Mouse (Mus musculus) spleen, adult 12 weeks (tissue): ENCODE measurements around the gene Xrcc6.
"Not testable (repeated sequence)": the region's sequence is repeated elsewhere in the genome, so short reads cannot be mapped to it uniquely, and the experiment has no call there.

Experiments used
- DNase-seq: peaks from one replicate; pipeline ENCODE4 v3.0.0; 2022; ENCODE audit warnings: low spot score

The Xrcc6 gene

DNA sequence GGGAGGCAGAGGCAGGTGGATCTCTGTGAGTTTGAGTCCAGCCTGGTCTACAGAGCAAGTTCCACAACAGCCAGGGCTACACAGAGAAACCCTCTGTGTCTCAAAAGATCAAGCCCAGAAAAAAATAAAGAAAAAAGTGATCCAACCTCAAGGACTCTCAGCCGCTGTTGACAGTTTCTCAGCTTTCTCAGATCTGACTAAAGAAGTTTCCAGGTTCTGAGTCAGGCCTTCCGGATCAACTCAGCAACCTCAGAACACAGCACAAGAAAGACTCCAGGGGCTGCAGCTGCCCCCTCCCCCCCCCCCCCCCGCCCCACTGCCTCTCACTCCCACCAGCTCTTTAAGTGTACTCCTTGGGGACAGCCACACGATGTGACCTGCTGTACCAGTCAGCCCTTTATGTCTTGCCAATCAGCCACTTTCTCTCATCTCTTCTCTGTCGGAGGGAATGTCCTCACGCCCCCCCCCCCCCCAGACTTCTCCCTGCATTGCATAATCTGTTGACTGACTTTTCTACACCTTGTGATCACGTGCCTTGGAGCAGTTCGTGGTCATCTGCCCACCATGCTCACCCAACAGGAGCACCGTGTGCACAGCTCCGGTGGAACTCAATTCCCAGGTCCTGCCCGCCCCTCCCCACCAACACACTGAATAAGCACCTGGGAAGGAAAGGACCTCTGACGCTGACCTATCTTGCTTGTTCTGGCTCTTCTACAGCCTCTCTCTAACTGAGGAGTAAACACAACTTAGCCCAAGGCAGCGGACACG is 21.4 kb upstream of the Xrcc6 start:
- DNase-seq: no peak

DNA sequence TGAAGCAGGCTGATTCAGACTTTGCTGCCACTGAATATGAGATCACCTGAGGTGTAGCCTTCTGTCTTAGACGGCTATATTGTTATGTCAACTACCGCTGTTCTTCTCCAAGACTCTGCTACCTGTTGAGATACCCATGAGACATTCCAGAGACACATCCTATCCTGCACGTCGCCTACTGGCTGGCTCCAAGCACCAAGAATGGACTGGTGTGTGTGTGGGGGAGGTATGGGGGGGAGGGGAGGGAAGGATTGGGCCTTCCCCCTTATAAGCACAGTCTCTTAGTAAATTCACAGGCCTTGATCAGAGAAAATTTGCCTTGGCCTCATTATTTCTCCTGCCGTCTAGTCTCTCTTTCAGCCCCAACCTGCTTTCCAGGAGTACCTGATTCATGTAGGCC is 19.8 kb upstream of the Xrcc6 start:
- no peak for DNase-seq

DNA sequence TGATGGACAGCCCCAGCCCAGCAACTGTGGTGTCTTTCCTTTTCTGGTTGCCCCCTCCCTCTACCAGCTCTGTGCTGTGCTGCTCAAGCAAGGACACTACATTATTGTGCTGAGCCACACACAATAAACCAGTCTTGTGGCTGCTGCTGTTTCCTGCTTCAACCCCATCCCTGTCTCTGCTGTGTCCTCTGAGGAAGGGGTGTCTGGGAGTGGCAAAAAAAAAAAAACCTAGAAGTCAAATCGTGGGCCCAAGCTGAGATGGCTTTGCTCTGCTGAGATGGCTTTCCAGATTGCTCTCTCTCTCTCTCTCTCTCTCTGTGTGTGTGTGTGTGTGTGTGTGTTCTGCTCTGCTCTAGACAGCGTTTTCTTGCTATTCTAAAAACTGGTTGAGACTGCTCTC is 19.2 kb upstream of the Xrcc6 start:
- DNase-seq: no peak

DNA sequence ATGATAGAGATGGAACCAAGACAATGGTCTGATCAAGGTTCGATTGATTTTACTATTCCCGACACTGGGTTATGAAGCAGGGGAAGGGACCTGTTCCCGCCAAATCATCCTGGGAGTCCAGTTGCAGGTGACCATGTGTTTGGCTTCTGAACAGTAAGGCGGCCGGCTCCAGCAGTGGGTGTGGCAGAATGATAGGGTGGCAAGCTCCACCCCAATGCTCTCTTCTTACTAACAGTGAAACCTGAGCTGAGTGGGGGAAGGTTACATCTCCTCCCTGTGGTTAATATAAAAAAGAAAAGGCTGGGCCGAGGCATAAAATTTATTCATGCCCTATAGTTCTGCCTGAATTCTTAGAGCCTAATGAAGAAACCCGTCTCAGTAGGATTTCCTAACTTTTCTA is 18.5 kb upstream of the Xrcc6 start:
- peak; percentile 15 for DNase-seq

DNA sequence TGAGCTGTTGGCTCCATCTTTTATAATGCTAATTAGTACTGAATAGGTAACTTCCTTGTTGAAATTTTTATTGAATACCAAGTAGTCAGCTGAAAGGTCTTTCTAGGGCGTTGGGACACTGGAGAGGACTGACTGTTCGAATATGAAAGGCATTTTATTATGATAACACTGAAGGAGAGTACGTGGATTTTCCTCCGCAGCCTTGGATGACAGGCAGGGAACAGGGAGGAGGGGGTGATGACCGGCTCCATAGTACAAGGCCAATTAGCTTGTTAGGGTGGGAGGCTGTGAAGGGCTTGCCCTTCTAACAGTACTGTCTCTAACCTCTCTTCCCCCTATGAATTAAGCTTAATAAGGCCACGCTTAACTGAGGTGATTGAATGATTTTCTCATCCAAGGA is 18.0 kb upstream of the Xrcc6 start:
- not testable (repeated sequence) for DNase-seq

DNA sequence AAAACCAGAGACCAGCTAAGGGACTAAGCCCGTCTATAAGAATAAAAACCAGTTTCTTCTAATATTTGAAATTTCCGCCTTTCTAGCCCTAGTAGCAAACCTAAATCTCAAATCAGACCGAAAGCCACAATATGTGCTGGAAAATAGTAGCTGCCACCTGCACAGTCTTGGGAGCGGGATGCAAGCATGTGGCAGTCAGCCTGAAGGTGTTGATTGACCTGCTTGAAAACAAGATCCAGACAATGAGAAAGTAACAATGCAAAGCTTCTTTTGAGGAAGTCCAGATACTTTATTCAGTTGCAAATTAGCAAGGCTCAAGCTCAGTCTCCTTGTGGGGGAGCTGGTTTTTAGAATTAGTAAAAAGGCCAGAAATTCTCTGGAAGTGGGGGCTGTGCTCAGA is 17.1 kb upstream of the Xrcc6 start:
- DNase-seq: not testable (repeated sequence)

DNA sequence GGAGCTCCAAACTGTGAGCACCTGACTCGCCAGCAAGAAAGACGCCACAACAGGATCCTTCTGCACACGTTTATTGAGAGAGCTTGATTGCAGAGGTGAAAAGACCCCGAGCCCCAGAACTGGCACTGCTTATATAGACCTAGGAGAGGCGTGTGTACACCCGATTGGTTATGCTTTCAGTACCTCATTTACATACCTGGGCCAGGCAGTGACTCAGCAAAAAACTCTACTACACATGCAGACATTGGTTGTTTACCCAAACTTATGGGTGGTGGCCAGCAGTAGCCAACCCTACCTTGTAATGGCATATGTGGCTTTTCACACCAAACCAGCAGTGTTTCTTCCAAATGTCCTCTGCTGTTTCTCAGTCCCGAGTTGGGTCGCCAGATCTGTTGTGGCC is 12.5 kb upstream of the Xrcc6 start:
- DNase-seq: not testable (repeated sequence)

DNA sequence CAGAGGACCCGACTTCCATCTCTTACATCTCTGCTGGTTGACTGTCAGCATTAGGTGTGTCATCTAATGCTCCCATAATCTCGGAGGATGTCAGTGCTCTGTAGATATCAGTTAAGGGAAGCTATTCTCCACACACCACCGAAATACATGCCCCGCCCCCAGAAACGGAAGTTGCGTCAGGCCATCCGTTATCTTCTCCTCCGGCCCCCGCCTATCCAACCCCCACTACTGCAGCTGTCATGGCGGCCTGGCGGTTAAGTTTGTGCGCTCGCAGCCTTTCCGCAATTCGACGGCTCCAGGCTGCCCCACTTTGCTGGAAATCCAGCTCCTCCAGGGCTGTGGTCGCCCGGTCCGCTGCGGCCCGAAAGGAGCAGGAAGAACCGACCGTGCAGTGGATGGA is 7.3 kb upstream of the Xrcc6 start, which contains the start of gene 1700029P11Rik:
Gene 1700029P11Rik, plus strand, starts transcription at position 220 of the 400 bp plus-strand sequence.
- DNase-seq: no peak

DNA sequence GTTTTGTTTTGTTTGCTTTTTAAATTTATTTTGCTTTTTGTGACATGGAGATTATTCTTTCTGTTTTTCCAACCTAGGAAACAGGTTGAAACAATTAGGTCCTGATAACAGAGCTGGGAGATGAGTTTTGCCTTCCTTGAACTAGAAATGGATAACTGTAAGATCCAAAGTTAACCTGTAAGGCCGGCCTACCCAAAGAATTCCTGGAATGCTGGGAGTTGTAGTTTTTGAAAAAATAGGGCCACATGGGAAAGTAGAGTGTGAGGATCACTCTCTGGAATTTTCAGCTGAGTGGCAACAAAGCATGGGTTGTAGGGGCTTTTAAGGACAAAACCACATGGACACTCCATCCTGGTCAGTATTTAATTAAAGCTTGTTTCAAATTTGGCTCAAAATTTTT is 5.5 kb upstream of the Xrcc6 start:
- no peak for DNase-seq

DNA sequence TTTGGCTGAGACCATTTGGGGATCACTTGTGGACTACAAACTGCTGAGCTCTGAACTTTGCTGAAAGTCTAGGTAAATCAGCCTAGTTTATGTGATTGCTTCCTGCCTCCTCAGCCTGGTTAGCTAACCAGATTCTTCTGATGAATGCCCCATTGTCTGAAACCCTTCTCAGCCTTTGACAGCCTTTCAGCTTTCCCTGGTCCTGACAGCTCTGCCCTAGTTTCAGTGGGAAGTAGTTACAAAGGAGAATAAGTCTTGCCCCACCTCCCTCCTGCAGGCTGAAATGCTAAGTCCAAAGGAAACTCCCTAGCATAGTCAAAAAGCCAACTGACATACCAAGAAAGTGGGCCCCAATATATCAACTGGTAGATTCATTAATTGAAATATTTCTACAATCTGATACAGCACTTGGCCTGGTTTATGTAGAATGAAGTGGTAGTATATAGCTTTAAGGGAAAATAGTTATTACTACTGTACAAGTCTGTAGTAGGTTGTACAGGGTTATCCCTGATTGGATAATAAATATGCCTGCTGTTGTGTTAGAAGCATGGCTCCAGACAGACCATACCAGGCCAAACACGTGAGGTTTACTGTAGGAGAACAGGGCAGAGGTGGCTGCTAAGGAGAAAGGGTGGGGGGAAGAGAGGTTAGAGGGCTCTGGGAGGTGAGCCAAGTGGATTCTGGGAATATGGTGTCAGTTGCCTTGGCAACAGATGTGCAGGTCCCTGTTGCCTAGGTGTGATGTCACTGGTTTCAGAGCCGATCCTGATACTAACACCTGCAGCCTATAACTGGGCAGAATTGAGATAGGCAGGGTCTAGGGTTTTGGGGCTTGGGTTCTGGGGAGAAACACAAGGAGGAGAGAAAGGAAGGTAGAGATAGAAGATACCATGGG is 2.1 kb upstream of the Xrcc6 start:
- DNase-seq: no peak

DNA sequence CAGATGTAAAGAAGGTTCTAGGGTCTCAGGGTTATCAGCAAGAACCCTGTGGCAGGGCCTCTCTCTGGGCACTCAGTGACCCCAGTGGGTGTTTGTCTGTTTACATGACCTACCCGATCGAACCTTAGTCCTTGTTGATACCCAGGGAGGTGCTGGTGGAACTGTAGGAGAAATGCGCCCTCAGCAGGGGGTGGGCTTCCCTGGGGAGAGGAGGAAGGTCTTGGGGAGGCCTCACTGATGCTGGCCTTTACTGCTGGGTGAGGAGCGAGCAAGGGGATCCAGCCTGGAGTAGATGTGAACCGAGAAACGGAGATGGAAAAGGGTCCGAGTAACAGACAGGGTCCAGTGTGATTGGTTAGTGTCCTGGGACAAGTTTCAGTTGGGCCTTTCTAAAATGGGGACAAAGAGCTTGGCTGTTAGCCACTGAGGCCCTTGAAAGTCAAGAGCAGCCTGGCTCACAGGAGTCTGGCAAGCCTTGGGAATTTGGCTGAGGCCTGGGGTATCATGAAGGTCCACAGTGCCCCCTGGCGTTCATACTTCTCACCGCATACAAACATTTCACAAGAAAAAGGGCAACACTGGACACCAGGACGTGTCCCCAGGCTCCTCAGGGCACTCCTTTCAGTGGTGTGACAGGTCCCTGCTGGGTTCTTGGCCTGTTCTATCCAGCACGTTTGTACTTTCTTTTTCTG is 1.9 kb downstream of the Xrcc6 start:
- peak; percentile 65 for DNase-seq

DNA sequence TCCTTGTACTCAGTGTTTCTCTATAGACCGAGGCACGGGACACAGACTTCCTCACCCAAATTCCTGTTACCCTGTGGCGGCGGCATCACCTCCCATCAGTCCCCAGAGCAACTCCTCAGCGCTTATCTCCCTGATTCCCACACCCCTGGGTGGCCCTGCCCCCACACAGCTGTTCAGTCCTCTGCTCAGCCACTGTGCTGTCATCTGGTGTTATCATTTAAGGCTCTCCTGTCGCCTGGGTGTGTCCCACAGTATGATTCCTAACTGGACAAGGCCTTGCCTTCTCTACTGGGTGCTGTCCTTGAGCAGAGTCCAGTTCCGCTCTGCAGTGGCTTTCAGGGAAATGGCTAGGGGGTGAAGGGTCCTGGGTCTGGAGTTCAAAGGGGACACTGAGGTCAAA is 2.9 kb downstream of the Xrcc6 start:
- DNase-seq: peak; percentile 56

DNA sequence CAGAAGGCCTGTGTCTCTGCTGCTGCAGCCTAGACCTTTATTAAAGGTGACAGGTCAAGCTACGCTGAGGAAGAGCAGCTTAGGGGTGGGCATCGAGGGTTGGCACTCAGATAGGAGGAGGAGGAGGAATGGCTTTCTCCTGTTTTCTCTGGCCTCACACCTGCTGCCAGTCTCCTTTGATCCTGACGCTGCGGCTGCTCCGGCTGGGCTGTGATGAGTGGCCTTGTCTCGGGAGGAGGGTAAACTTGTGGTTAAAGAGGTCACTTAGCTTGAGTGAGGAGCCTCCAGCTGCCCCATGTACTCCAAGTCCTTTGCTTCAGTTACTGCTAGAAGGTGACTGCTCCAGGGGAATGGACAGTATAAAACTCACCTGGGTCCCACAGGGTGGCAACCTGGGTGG is 6.4 kb downstream of the Xrcc6 start:
- no peak for DNase-seq

DNA sequence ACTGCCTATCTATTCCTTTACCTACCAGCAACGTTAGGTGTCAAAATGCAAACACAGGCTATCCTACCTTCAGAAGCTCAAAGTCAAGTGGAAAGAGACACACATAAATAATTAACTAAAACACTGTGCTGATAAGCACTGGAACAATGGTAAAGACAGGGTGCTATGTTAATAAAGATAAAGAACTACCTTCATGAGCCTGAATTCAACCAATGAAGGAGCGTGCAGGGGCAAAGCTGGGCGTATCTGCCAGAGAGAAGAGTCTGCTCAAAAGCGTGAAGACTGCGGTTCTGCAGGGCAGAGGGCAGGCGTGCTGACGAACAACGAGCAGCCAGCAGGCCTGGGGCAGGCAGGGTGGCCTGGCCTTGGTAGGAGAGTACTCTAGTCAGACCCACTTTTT is 16.6 kb downstream of the Xrcc6 start:
- no peak for DNase-seq

DNA sequence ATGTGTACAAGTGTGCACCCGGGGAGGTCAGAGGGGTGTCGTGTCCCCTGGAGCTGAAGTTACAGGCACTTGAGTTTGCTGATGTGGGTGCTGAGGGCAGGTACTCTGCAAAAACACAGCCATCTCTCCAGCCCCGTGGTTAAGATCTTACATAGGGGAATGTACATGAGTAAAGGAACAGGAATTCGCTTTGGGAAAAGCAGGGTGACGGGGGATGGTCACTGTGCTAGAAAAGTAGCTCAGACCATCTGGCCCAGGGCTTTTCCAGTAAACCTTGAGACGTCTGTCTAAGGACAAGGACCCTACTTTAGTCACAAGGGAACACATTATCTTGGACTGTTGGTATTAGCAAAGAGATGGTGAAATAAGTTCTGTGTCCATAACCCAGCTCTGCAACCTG is 24.3 kb downstream of the Xrcc6 start:
- DNase-seq: no peak

DNA sequence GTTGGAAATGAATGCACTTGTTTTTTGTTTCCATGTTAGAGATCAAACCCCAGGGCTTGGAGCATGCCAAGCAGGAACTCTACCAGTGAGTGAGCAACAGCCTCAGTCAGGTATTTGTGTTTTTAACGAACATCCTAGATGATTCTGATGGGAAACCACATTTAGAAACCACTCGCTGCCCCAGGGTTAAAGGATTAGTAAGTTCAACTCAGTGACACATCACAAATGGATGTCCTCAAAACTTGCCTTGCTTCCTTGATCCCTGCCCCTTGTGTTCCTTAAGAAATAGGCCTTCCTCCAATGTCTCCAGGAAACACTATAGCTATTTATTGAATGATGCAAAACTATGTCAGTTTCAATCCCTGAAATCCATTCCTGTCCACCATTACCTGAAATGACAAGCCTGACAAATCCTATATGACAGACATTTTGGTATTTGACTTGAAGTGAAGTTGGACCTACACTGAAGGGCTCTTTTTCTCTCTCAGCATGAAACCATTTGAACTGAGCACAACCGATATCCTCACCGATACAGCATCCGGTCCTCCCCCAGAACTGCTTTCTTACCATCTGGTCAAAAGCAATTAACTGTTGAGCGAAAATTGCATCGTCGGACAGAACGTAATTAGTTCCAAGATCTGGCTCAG is 27.2 kb downstream of the Xrcc6 start:
- no peak for DNase-seq

DNA sequence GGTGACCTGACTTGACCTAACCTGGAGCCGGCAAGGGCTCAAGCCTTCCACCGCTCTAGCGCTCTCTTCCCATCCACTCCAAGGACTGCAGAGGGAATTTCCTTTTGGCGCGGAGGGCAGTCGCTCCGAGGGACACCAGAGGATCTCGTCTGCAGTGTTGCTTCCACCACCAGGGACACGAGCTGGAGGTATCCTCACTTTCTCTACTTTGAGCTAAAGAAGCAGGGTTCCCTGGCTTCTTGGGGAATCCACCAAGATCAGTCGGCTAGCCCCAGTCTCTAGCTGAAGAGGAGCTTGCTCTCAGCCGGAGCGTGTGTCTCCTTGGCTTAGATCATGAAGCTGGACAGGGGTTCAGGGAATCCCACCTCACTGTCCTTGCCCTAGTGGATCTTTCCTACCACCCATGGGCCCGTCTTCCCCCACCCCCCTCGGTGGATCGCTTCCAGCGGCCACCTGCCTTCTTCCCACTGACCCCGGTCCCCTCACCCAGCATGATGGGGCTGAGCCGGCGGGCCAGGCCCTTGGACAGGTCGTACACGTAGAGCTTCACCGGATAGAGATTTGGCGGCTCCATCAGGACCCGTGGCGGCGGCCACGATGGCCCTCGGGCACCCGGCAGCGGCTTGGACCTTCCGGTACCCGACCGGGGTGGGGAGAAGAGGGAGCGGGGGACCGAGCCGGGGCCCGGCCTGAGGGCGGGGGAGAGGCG is 27.9 kb downstream of the Xrcc6 start:
- DNase-seq: peak; percentile 27

DNA sequence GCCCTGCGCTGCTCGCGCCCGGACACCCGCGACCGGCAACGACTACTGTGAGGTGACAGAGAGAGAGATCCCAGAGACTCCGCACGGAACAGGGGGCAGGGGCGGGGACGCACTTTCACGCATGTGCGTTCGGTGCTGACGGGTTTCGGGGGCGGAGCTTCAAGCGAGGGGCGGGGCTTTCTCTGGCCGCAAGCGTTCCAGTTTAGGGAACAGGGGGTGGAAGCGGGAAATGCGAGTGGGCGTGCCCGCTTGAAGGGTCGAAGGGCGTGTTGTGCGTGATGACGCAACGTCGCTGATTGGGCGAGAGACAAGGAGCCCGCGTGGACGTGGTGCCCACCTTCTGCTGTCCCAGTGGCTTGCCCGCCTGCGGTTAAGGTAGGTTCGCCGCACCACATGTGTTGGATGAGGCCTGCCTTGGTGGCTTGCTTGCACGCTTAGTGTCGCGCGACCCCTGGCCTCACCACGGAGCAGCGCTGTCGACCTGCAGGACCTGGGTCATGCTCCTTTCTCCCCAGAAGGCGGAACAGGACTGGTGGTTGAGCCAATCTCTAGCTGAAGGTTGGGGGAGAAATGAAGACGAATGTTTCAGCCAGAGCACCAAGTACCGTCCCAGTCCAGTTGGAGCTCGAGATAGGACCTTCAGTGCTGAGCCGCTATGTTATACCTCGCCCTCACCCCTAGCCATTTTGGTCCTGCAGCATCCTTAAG is 28.6 kb downstream of the Xrcc6 start:
- DNase-seq: peak; percentile 99

DNA sequence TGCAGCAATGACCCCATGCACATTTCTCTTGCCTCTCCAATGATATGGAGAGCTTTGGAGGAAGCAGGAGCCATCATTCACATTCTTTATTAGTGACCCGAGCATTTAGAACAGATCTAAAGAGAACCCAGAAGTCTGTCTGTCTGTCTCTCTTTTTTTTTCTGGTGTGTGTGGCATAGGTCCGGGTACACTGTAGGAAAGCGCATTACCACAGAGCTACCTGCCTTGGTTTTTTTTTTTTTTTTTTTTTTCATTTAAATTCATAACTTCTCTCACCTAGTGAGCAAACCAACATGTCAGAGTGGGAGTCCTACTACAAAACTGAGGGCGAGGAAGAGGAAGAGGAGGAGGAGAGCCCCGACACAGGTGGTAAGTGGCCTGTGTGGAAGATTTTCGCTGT is 29.2 kb downstream of the Xrcc6 start:
- no peak for DNase-seq

DNA sequence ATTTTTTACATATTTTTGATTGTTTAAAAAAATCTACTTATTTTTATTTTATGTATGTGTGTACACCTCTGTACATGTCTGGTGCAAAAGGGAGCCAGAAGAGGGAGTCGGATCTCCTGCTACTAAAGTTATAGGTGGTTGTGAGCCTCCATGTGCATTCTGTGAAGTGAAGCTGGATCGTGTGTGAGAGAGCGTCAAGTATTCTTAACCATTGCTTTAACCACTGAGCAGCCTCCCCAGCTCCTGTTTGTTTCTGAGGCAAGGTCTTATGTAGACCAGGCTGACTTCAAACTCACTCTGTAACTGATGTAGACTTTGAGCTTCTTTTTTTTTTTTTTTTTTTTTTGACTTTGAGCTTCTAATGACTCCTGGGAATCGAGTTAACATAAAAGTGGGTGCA is 29.8 kb downstream of the Xrcc6 start:
- DNase-seq: no peak

DNA sequence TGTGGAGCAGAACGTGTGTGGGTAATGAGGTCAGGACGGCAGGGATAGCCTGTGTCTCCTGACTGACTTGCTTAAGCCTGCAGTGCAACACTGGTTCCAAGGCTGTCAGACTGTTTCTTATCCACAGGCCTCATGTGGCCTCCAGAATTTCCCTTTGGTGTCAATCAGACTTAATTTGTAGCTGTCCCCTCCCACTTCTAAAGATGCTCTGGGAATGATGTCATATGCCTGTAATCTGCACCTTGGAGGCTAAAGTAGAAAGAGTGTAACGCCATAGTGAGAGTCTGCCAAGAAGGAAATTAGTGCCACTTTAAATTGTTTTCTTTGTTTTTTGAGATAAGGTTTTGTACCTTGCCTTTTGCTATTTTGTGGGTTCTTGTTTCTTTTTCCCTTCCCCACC is 31.7 kb downstream of the Xrcc6 start:
- no peak for DNase-seq
